Mouse (Mus musculus) lung, embryonic 15.5 days (tissue): ENCODE measurements around the gene Mfsd5. TPM values are rescaled to one million over a fixed set of nuclear protein-coding genes. Genes with fewer than 3 reads are reported as not detected.

Experiments
- ATAC-seq: fragments of 200-750 bp; cut with Nextera tagmentation; 2 replicates; pipeline ENCODE4 v1.8.0; 2017; ENCODE audit warnings: moderate number of reproducible peaks, borderline replicate concordance; ENCODE audit not compliant: low FRiP score, low TSS enrichment; ENCODE audit errors: extremely low read depth
- H3K27ac ChIP-seq: fragments of 300-500 bp; sonication (generic); 2 replicates; pipeline ENCODE4 v1.5.1; 2015; ENCODE audit warnings: moderate library complexity, mild to moderate bottlenecking, inconsistent platforms
- H3K27me3 ChIP-seq: fragments of 300-500 bp; sonication (generic); 2 replicates; pipeline ENCODE4 v1.6.1; 2015; ENCODE audit warnings: inconsistent platforms
- H3K36me3 ChIP-seq: fragments of 300-500 bp; sonication (generic); 2 replicates; pipeline ENCODE4 v1.6.1; 2015; ENCODE audit warnings: inconsistent platforms
- H3K4me1 ChIP-seq: fragments of 300-500 bp; sonication (generic); 2 replicates; pipeline ENCODE4 v1.6.1; 2015; ENCODE audit warnings: inconsistent platforms
- H3K4me2 ChIP-seq: fragments of 300-500 bp; sonication (generic); 2 replicates; pipeline ENCODE4 v1.6.1; 2015; ENCODE audit warnings: inconsistent platforms, mild to moderate bottlenecking, moderate library complexity
- H3K4me3 ChIP-seq: fragments of 300-500 bp; sonication (generic); 2 replicates; pipeline ENCODE4 v1.5.1; 2015; ENCODE audit warnings: mild to moderate bottlenecking, inconsistent platforms
- H3K9ac ChIP-seq: fragments of 300-500 bp; sonication (generic); 2 replicates; pipeline ENCODE4 v1.6.1; 2015; ENCODE audit warnings: inconsistent platforms
- H3K9me3 ChIP-seq: fragments of 300-500 bp; sonication (generic); 2 replicates; pipeline ENCODE4 v1.6.1; 2016; ENCODE audit warnings: inconsistent platforms
- WGBS: fragments of 180-500 bp; shearing (Covaris S2); methylation state at CpG from one replicate; pipeline ENCODE4 v1.1.7; 2015; 5-methylcytosine and 5-hydroxymethylcytosine counted together
- polyA plus RNA-seq: library from polyadenylated mRNA; unstranded; fragments of >200 nt; fragmentation: Nextera tagmentation; extraction: Ambion mirVana; gene quantifications from 2 replicates; pipeline ENCODE4 v1.2.1, GENCODE M21; 2015

Gene Mfsd5
- polyA plus RNA-seq, 1 experiment from 2014 or later: 63.8 TPM

DNA sequence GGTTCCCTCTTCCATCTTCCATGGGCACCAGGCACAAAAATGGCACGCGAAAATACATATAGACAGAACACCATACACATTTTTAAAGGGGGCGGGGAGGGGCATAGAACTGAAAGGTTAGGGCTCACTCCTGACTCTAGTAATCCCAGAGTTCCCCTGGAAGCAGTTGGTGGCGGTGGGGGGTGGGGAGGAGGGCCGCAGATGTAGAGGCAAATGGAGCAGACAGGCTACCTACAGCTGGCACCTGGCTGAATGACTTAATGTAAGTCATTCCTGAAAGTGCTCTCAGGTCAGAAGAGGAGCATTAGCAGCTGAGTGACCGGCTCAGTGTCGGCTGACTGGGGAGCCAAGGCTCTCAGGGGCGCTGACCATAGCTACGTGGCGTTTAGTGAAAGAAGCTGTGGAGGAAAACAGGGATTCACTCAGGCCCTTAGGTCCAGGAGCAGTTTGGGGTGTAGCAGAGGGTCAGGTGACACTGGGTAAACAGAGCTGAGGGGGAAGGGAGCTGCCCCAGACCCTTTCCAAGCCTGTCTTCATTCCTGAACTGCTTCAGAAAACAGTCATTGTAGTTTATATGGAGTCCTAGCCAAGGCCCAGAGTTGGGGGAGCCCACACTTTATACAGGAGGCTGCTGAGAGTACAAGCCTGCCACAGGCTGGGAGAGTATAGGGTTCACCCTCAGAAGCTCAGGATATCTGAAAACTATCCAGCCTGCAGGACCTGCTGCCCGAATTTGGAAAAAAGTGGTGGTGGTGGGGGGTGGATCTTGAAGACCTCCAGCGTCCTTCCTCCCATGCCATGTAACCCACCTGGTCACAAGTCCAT lies 36.6 kb upstream of the Mfsd5 start:
- Histone ChIP-seq H3K4me2 (peak overlapping the region; percentile 87), H3K9me3 (no peaks in the 10 kb centered on the region), H3K27ac (peak overlapping the region; percentile 100), H3K4me1 (peaks cover 46% of the 10 kb centered on the region), H3K9ac (peak overlapping the region; percentile 58), H3K4me3 (peak overlapping the region; percentile 56), H3K27me3 (no peaks in the 10 kb centered on the region), H3K36me3 (peaks cover 20% of the 10 kb centered on the region)
- 43% methylated on average over 12 of the region's 12 CpGs for WGBS
- no peak for ATAC-seq

GRCm38 (mm10) chr15:102243229-102244190 lies 35.7 kb upstream of the Mfsd5 start:
- WGBS: 16% methylated on average over 22 of the region's 22 CpGs
- H3K9me3 ChIP-seq: no peaks in the 10 kb centered on the region
- ATAC-seq: no peak
- peak overlapping the region; percentile 100 for H3K27ac ChIP-seq
- peaks cover 11% of the 10 kb centered on the region for H3K36me3 ChIP-seq
- H3K4me3 ChIP-seq: peak overlapping the region; percentile 56
- peaks cover 50% of the 10 kb centered on the region for H3K4me1 ChIP-seq
- H3K9ac ChIP-seq: peak overlapping the region; percentile 58
- H3K27me3 ChIP-seq: no peaks in the 10 kb centered on the region
- peak overlapping the region; percentile 87 for H3K4me2 ChIP-seq

DNA sequence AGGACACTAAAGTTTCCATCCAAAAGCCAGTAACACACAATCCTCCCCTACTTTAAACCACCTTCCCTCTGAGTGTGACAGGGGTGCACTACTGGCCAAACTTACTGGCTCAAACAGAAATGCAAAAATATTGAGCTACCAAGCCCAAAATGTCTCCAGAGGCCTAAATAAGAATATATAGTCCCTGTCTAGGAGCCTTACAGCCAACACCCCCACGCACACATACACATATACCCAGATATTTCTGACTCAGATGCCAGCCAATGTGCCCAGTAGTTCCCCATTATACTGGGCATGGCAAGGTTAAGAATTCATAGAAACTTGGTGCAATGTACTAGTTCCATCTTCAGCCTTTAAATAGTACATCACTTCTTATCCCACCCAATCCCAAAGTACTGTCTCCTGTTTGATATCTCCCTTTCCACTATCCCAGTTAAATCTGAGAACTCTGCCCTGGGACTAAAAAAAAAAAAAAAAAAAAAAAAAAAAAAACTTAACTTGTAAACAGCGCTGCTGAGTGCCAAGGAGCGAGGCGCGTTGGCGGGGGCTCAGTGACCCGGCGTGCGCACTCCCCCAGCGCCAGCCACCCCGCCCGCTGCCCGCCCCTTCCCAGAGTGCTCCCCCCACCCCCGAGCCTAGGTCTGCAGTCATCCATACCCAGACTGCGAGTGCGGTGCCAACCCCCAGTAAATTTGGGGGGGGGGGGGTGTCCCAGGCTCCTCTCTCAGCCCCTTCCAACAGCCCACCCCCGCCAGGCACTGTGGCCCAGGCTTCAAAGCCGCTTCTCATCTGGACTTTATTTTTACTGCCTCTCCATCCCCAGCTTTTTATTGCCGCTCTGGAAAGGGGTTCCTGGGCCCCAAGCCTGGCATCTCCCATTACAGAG lies 34.7 kb upstream of the Mfsd5 start:
- H3K36me3 ChIP-seq: peaks cover 5% of the 10 kb centered on the region; the same call in 1 of the 2 replicates
- 8% methylated on average over 19 of the region's 19 CpGs for WGBS

GRCm38 (mm10) chr15:102245461-102245881 lies 33.8 kb upstream of the Mfsd5 start:
- Histone ChIP-seq H3K9ac (peak overlapping the region; percentile 58), H3K4me3 (peak overlapping the region; percentile 56), H3K27ac (peak overlapping the region; percentile 100), H3K27me3 (no peaks in the 10 kb centered on the region), H3K9me3 (no peaks in the 10 kb centered on the region), H3K4me2 (peak overlapping the region; percentile 87), H3K36me3 (peaks cover 4% of the 10 kb centered on the region; the same call in 1 of the 2 replicates), H3K4me1 (peaks cover 61% of the 10 kb centered on the region)
- ATAC-seq: no peak
- WGBS: 5% methylated on average over 14 of the region's 14 CpGs

More for the DNA sequence above, 34.7 kb upstream of the Mfsd5 start:
- no peak for ATAC-seq
- H3K9ac ChIP-seq: peak overlapping the region; percentile 58
- peak overlapping the region; percentile 56 for H3K4me3 ChIP-seq
- no peaks in the 10 kb centered on the region for H3K27me3 ChIP-seq
- peak overlapping the region; percentile 87 for H3K4me2 ChIP-seq
- H3K27ac ChIP-seq: peak overlapping the region; percentile 100
- no peaks in the 10 kb centered on the region for H3K9me3 ChIP-seq
- peaks cover 57% of the 10 kb centered on the region for H3K4me1 ChIP-seq

GRCm38 (mm10) chr15:102245891-102246741 lies 33.1 kb upstream of the Mfsd5 start:
- peak; percentile 69 for ATAC-seq
- WGBS: 1% methylated on average over 36 of the region's 44 CpGs

DNA sequence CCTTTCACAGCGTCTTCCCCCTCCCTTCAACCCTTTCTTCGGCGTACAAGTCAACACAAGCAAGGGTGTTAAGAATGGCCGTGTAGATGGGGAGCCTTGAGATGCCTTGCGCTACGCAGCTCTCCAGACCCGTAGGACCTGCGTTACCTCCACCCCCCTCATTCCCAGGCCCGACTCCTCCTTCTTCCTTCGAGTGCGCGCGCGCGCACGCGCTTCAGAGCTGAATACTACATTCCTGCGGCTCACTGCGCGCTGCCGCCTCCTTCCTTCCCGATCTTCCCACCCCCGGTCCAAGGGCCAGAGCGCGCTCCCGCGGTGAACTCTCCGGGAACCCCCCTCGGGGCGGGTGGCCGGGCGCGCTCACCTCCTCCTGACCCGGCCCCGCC lies 32.4 kb upstream of the Mfsd5 start:
- Histone ChIP-seq H3K9ac (peak overlapping the region; percentile 58), H3K27me3 (no peaks in the 10 kb centered on the region), H3K4me3 (peak overlapping the region; percentile 56), H3K9me3 (no peaks in the 10 kb centered on the region), H3K27ac (peak overlapping the region; percentile 100), H3K36me3 (peaks cover 13% of the 10 kb centered on the region; the same call in 1 of the 2 replicates), H3K4me2 (peak overlapping the region; percentile 87), H3K4me1 (peaks cover 75% of the 10 kb centered on the region)
- ATAC-seq: peak; percentile 75
- WGBS: 0% methylated on average over 31 of the region's 35 CpGs

More at GRCm38 (mm10) chr15:102245891-102246741, 33.1 kb upstream of the Mfsd5 start:
- H3K4me1 ChIP-seq: peaks cover 67% of the 10 kb centered on the region
- H3K4me2 ChIP-seq: peak overlapping the region; percentile 87
- peak overlapping the region; percentile 58 for H3K9ac ChIP-seq
- H3K4me3 ChIP-seq: peak overlapping the region; percentile 56
- H3K27me3 ChIP-seq: no peaks in the 10 kb centered on the region
- H3K27ac ChIP-seq: peak overlapping the region; percentile 100
- H3K36me3 ChIP-seq: peaks cover 8% of the 10 kb centered on the region; the same call in 1 of the 2 replicates
- no peaks in the 10 kb centered on the region for H3K9me3 ChIP-seq

GRCm38 (mm10) chr15:102247252-102248130 lies 31.8 kb upstream of the Mfsd5 start:
- Histone ChIP-seq H3K9me3 (no peaks in the 10 kb centered on the region), H3K36me3 (peaks cover 17% of the 10 kb centered on the region; the same call in 1 of the 2 replicates), H3K9ac (peak overlapping the region; percentile 52), H3K27me3 (no peaks in the 10 kb centered on the region), H3K4me1 (peaks cover 76% of the 10 kb centered on the region), H3K4me3 (peak overlapping the region; percentile 56), H3K4me2 (peak overlapping the region; percentile 87), H3K27ac (peak overlapping the region; percentile 100)
- WGBS: under 1% methylated on average over 57 of the region's 65 CpGs
- ATAC-seq: peak; percentile 56

DNA sequence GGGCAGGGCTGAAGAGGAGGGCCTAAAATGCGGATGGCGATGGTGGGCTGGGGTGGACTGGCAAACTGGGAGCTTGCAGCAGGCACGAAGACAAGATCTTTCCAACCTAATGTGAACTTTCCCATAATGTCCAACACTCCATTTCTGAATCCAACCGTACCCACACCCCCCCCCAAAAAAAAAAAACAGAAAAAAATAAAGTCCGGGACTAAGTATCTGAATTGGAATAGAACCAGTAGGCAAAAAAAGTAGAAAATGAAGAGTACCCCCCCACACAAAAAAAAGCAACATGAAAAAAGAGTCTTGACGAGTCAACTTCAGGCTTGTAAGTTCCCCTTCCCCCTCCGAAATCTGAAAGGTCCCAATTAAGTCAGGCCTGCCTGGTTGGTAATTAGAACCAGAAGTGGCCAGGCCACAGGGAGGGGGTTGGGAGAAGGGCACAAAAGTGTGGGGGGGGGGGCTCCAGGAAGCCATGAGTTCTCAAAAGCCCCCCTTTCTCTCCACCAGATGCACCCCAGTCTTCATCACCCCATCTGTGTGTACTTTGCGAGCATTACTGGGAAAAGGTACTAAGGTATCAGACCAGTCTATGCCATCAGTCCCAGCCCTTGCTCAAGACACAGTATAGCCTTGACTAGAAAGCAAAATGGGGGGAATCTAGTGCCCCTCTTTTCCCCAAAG lies 31.0 kb upstream of the Mfsd5 start:
- Histone ChIP-seq H3K27me3 (no peaks in the 10 kb centered on the region), H3K9me3 (no peaks in the 10 kb centered on the region), H3K27ac (peak overlapping the region; percentile 100), H3K4me1 (peaks cover 72% of the 10 kb centered on the region), H3K4me3 (peak overlapping the region; percentile 56), H3K9ac (peak overlapping the region; percentile 52), H3K36me3 (peaks cover 17% of the 10 kb centered on the region; the same call in 1 of the 2 replicates), H3K4me2 (peak overlapping the region; percentile 87)
- 8% methylated on average over 8 of the region's 8 CpGs for WGBS
- ATAC-seq: no peak

DNA sequence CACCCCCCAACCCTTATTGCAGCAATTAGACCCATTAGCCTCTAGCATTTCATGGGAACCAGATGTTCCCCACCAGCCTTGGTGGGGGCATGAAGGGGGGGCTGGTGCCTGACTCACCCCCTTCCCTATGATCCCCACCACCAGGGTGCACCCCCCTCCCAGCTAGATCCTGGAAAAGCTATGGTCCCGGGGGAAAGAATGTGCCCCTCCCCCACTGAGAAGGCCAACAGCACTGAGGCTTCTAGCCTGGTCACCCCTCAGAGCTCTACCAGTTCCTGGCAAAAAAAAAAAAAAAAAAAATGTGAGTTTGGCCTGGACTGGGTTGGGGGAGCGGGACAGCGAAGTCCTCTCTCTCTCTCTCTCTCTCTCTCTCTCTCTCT lies 30.5 kb upstream of the Mfsd5 start:
- Histone ChIP-seq H3K4me3 (peak overlapping the region; percentile 56), H3K4me1 (peaks cover 72% of the 10 kb centered on the region), H3K9me3 (no peaks in the 10 kb centered on the region), H3K36me3 (peaks cover 17% of the 10 kb centered on the region; the same call in 1 of the 2 replicates), H3K27ac (peak overlapping the region; percentile 100), H3K9ac (peak overlapping the region; percentile 52), H3K27me3 (no peaks in the 10 kb centered on the region), H3K4me2 (peak overlapping the region; percentile 87)
- WGBS: 0% methylated on average over 1 of the region's 3 CpGs
- no peak for ATAC-seq
